Mouse (Mus musculus): ENCODE data around the gene Sh3d19. TPM values are rescaled to one million over a fixed set of nuclear protein-coding genes. Genes with fewer than 3 reads are reported as not detected.

The Sh3d19 gene
- polyA plus RNA-seq, 1 experiment, result 12.5 TPM

GRCm38 (mm10) chr3:86002940-86003339, 32.0 kb downstream of the Sh3d19 start:
- Histone ChIP-seq H3K4me1 (ENCODE audit: control insufficient read depth, insufficient read depth, insufficient read length, low read length) (no peaks in the 10 kb centered on the region), H3K4me3 (ENCODE audit: insufficient read depth, low read depth, low read length) (no peak overlapping the region), H3K27ac (replicated peaks; ENCODE audit: low read depth, low read length) (no peak overlapping the region)

DNA sequence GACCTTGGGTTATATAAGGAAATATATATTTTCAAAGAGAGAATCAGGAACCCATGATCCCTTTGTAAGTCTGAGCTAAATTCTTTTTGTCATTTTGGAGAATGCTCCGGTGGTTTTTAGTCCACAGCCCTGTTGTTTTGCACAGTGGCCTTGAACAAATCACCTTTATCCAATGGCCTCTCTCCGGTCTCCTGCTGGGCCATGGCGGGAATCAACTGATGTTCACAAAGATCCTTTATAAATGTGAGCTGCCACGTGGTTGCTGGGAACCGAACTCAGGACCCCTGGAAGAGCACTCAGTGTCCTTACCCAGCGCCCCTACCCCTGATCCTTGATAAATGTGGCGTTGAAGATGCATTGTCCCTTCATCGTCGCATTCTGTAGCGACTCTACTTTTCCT, 33.8 kb downstream of the Sh3d19 start:
- Histone ChIP-seq H3K4me1 (ENCODE audit: control insufficient read depth, insufficient read depth, insufficient read length, low read length) (no peaks in the 10 kb centered on the region), H3K27ac (replicated peaks; ENCODE audit: low read depth, low read length) (no peak overlapping the region), H3K4me3 (ENCODE audit: insufficient read depth, low read depth, low read length) (no peak overlapping the region)

- no peak overlapping the region for H3K27ac ChIP-seq (replicated peaks; ENCODE audit: low read depth, low read length)
- no peak overlapping the region for H3K4me3 ChIP-seq (ENCODE audit: insufficient read depth, low read depth, low read length)
- H3K4me1 ChIP-seq (ENCODE audit: control insufficient read depth, insufficient read depth, insufficient read length, low read length), result peaks cover 2% of the 10 kb centered on the region; the same call in 1 of the 2 replicates
Observed at GRCm38 (mm10) chr3:86010618-86011017, 39.7 kb downstream of the Sh3d19 start.

- Histone ChIP-seq H3K27ac (replicated peaks; ENCODE audit: low read depth, low read length) (no peak overlapping the region), H3K4me3 (ENCODE audit: insufficient read depth, low read depth, low read length) (no peak overlapping the region), H3K4me1 (ENCODE audit: control insufficient read depth, insufficient read depth, insufficient read length, low read length) (peaks cover 2% of the 10 kb centered on the region; the same call in 1 of the 2 replicates)
Observed at GRCm38 (mm10) chr3:86011373-86011772, 40.5 kb downstream of the Sh3d19 start.

DNA sequence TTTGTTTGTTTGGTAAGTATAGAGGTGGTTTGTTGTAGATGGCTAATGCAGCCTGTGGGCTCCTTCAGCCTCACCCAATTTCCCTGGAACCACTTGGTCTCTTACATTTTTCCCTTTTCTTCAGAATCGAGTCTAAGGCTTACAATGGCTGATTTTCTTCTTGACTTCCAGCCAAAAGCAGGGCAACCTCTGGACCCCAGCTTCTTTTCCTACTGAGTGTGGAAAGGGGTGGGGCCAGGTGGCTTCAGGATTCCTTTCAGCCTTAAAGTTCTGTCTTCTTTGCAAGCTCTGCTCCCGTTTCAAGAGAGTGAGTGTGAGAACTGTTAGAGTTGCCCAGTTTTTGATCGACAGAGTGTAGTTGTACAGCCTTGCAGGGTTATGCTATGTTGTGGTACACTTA, 40.9 kb downstream of the Sh3d19 start:
- Histone ChIP-seq H3K4me1 (ENCODE audit: control insufficient read depth, insufficient read depth, insufficient read length, low read length) (peaks cover 2% of the 10 kb centered on the region; the same call in 1 of the 2 replicates), H3K4me3 (ENCODE audit: insufficient read depth, low read depth, low read length) (no peak overlapping the region), H3K27ac (replicated peaks; ENCODE audit: low read depth, low read length) (no peak overlapping the region)

DNA sequence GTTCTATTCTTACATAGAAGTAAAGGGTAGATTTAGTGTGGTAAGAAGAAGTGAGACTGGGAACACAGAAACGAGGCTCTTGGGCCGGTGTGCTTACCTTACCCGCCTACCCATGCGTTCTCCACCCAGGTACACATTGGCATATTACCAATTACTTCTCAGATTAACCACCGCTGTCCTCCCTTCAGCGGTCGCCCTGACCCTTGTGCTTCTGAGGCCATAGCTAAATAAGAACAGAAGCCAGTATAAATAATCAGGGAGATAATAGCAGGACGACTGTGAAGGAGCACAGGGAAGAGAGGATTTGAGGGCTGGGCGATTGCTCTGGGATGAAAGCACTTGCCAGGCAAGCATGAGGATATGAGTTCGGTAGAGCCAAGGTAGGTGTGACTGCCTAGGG, 42.9 kb downstream of the Sh3d19 start:
- Histone ChIP-seq H3K27ac (replicated peaks; ENCODE audit: low read depth, low read length) (no peak overlapping the region), H3K4me3 (ENCODE audit: insufficient read depth, low read depth, low read length) (no peak overlapping the region), H3K4me1 (ENCODE audit: control insufficient read depth, insufficient read depth, insufficient read length, low read length) (peaks cover 2% of the 10 kb centered on the region; the same call in 1 of the 2 replicates)

- no peaks in the 10 kb centered on the region for H3K4me1 ChIP-seq (ENCODE audit: control insufficient read depth, insufficient read depth, insufficient read length, low read length)
- no peak overlapping the region for H3K4me3 ChIP-seq (ENCODE audit: insufficient read depth, low read depth, low read length)
- no peak overlapping the region for H3K27ac ChIP-seq (replicated peaks; ENCODE audit: low read depth, low read length)
Observed at GRCm38 (mm10) chr3:86016965-86017364, 46.1 kb downstream of the Sh3d19 start.

DNA sequence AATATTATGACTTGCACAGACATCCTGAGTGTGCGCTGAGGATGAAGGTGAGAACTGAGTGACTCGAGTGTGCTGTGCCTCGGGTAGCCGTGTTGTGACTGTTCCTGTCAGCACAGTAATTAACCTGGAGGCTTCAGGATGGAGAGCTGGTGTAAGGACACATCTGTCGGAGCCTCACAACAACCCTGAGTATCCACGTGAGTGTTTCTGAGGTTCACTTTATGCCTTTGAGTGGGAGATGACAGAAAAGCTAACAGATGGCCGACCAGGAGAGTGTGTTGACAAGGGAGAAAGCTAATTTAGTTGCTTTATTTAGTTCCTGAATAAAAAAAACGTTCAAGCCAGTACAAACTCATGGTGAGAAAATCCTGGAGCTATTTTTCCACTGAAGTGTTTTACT, 46.6 kb downstream of the Sh3d19 start:
- Histone ChIP-seq H3K4me1 (ENCODE audit: control insufficient read depth, insufficient read depth, insufficient read length, low read length) (no peaks in the 10 kb centered on the region), H3K4me3 (ENCODE audit: insufficient read depth, low read depth, low read length) (no peak overlapping the region), H3K27ac (replicated peaks; ENCODE audit: low read depth, low read length) (no peak overlapping the region)

GRCm38 (mm10) chr3:86020921-86021650, 50.2 kb downstream of the Sh3d19 start:
- Histone ChIP-seq H3K4me3 (ENCODE audit: insufficient read depth, low read depth, low read length) (no peak overlapping the region), H3K4me1 (ENCODE audit: control insufficient read depth, insufficient read depth, insufficient read length, low read length) (no peaks in the 10 kb centered on the region), H3K27ac (replicated peaks; ENCODE audit: low read depth, low read length) (no peak overlapping the region)

DNA sequence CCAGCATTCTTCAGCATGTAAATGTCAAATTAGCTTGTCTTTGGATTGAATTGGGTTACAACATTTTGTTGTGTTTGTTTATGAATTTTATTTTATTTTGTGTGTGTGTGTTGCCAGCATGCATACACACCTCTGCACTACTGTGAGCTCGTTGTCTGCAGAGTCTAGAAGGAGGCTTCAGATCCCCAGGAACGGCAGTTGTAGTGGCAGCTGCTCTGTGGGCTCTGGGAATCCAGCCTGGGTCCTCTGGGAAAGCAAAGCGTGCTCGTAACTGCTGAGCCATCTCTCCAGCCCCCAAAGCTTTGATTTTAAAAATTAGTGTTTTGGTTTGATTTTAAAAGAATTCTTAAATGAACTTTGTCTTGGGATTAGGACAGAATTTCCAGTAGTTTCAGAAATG, 50.7 kb downstream of the Sh3d19 start:
- H3K27ac ChIP-seq (replicated peaks; ENCODE audit: low read depth, low read length), result no peak overlapping the region
- no peak overlapping the region for H3K4me3 ChIP-seq (ENCODE audit: insufficient read depth, low read depth, low read length)
- no peaks in the 10 kb centered on the region for H3K4me1 ChIP-seq (ENCODE audit: control insufficient read depth, insufficient read depth, insufficient read length, low read length)

- H3K4me3 ChIP-seq (ENCODE audit: insufficient read depth, low read depth, low read length), result no peak overlapping the region
- no peak overlapping the region for H3K27ac ChIP-seq (replicated peaks; ENCODE audit: low read depth, low read length)
- no peaks in the 10 kb centered on the region for H3K4me1 ChIP-seq (ENCODE audit: control insufficient read depth, insufficient read depth, insufficient read length, low read length)
Observed at GRCm38 (mm10) chr3:86024065-86024795, 53.3 kb downstream of the Sh3d19 start.

DNA sequence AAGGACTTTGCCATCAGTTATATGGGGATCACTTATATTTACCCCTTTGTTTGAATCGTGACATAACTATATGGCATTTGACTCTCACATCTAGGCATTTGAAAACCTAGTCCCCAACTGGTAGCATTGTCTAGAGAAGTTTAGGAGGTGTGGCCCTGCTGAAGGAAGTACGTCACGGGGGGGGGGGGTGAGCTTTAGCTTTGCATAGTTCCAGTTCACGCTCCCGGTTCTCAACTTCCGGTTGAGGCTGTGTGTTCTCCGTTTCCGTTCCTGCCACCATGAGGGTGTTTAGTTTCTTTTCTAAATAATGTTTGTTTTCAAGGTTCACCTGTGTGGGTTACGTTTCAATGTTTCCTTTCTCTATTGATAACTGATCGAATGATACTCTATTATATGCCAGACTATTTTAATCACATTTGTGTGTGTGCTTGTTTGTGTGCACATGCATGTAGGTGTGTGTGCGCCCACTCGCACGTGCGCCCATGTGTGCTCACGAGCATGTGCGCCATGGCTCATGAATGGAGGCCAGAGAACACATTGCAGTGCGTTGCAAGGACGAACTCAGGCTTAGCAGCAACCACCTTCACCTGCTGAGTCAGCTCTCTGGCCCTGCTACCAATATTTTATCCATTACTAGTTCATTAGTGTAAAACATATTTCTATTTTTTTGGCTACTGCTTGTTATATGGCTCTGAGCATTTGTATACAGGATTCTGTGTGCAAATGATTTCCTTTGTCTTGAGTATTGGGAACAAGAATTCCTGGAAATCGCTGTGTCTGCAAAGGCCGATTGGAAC, 54.6 kb downstream of the Sh3d19 start:
- Histone ChIP-seq H3K4me3 (ENCODE audit: insufficient read depth, low read depth, low read length) (no peak overlapping the region), H3K4me1 (ENCODE audit: control insufficient read depth, insufficient read depth, insufficient read length, low read length) (no peaks in the 10 kb centered on the region), H3K27ac (replicated peaks; ENCODE audit: low read depth, low read length) (no peak overlapping the region)

- Histone ChIP-seq H3K27ac (replicated peaks; ENCODE audit: low read depth, low read length) (no peak overlapping the region), H3K4me1 (ENCODE audit: control insufficient read depth, insufficient read depth, insufficient read length, low read length) (no peaks in the 10 kb centered on the region), H3K4me3 (ENCODE audit: insufficient read depth, low read depth, low read length) (no peak overlapping the region)
Observed at GRCm38 (mm10) chr3:86028658-86029375, 57.9 kb downstream of the Sh3d19 start.

DNA sequence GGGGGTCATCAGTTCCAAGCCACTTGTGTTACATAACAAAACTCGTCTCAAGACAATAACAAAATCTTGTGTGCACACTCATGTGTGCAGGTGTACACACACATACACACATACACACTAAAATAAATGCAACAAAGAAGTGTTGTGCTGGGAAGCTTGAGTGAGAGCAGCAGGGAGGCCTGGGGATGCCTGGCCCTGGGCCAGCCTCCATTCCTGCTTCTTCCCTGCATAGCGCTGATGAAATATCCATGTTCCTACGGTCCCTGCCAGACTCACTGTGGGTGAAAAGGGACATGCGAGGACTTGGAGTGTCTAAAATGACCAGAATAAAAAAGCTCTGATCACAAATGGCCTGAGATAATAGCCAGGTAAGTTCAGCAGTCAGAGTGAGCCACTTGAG, 59.7 kb downstream of the Sh3d19 start:
- Histone ChIP-seq H3K4me1 (ENCODE audit: control insufficient read depth, insufficient read depth, insufficient read length, low read length) (no peaks in the 10 kb centered on the region), H3K4me3 (ENCODE audit: insufficient read depth, low read depth, low read length) (no peak overlapping the region), H3K27ac (replicated peaks; ENCODE audit: low read depth, low read length) (no peak overlapping the region)
